Mouse (Mus musculus) urinary bladder, adult 2 months (tissue): ENCODE measurements at regions not wholly inside any gene's neighbourhood (a gene's known extent, or its start where the extent isn't known, plus 50 kb on each side); places are given as distances from the start of the nearest gene placed in this dataset.

Source experiments
- DNase-seq: peaks from one replicate; pipeline ENCODE4 v3.0.0; 2022; ENCODE audit warnings: low spot score

GRCm38 (mm10) chr10:42094274-42095000, 76.2 kb upstream of the Armc2 start:
- no peak for DNase-seq

GRCm38 (mm10) chr10:42093176-42093759, 75.0 kb upstream of the Armc2 start:
- no peak for DNase-seq

GRCm38 (mm10) chr10:42092500-42092899, 74.3 kb upstream of the Armc2 start:
- DNase-seq, result peak; percentile 15

GRCm38 (mm10) chr10:42091546-42092168, 73.4 kb upstream of the Armc2 start:
- DNase-seq, result no peak

- DNase-seq, result no peak
Observed at GRCm38 (mm10) chr10:42090806-42091205, 72.6 kb upstream of the Armc2 start.

- no peak for DNase-seq
Observed at GRCm38 (mm10) chr10:42090147-42090546, 71.9 kb upstream of the Armc2 start.

GRCm38 (mm10) chr10:42089686-42090085, 71.4 kb upstream of the Armc2 start:
- no peak for DNase-seq

GRCm38 (mm10) chr10:42089235-42089625, 71.0 kb upstream of the Armc2 start:
- DNase-seq, result peak; percentile 44

GRCm38 (mm10) chr10:42088570-42089234, 70.5 kb upstream of the Armc2 start:
- DNase-seq, result no peak

- DNase-seq, result peak; percentile 13
Observed at GRCm38 (mm10) chr10:42087906-42088305, 69.7 kb upstream of the Armc2 start.

- DNase-seq, result no peak
Observed at GRCm38 (mm10) chr10:42086691-42087090, 68.4 kb upstream of the Armc2 start.

GRCm38 (mm10) chr10:42085295-42085694, 67.1 kb upstream of the Armc2 start:
- DNase-seq, result no peak

- no peak for DNase-seq
Observed at GRCm38 (mm10) chr10:42082227-42082840, 64.1 kb upstream of the Armc2 start.

- no peak for DNase-seq
Observed at GRCm38 (mm10) chr10:42079775-42080174, 61.5 kb upstream of the Armc2 start.

- DNase-seq, result no peak
Observed at GRCm38 (mm10) chr10:42076711-42077110, 58.5 kb upstream of the Armc2 start.

- no peak for DNase-seq
Observed at GRCm38 (mm10) chr10:42075545-42075944, 57.3 kb upstream of the Armc2 start.

GRCm38 (mm10) chr10:42072758-42073157, 54.5 kb upstream of the Armc2 start:
- DNase-seq, result no peak

- DNase-seq, result no peak
Observed at GRCm38 (mm10) chr10:42072131-42072530, 53.9 kb upstream of the Armc2 start.

- no peak for DNase-seq
Observed at GRCm38 (mm10) chr10:42071404-42072024, 53.3 kb upstream of the Armc2 start.

- no peak for DNase-seq
Observed at GRCm38 (mm10) chr10:42070611-42071403, 52.6 kb upstream of the Armc2 start.

- DNase-seq, result no peak
Observed at GRCm38 (mm10) chr10:42069751-42070150, 51.5 kb upstream of the Armc2 start.
